Mouse (Mus musculus) CH12.LX (cell line): Measurements from ENCODE around the gene Adarb1. TPM values are rescaled to one million over a fixed set of nuclear protein-coding genes. Genes with fewer than 3 reads are reported as not detected.

Experiments used
- DNase-seq: peaks from one replicate; pipeline ENCODE4 v3.0.0-alpha.2; 2013; ENCODE audit errors: extremely low read depth
- H3K27ac ChIP-seq: 2 replicates; pipeline ENCODE4 v1.5.1; 2012; ENCODE audit warnings: low read depth, mild to moderate bottlenecking, control low read depth, moderate library complexity; ENCODE audit not compliant: insufficient read depth
- H3K27me3 ChIP-seq: replicated peaks from 2 replicates; pipeline ENCODE3; 2012; ENCODE audit warnings: inconsistent platforms
- H3K36me3 ChIP-seq, 2 experiments: replicated peaks in 1 of 2; 2 replicates each; pipeline versions ENCODE3 to v1.6.1; 2012; ENCODE audit warnings: inconsistent platforms in 1 of 2, low read length in 1 of 2, mild to moderate bottlenecking in 1 of 2, mixed read lengths in 1 of 2, moderate library complexity in 1 of 2; ENCODE audit not compliant: control insufficient read depth in 1 of 2, insufficient read depth in 1 of 2
- H3K4me1 ChIP-seq, 2 experiments: 2 replicates each; pipeline ENCODE4 v1.6.1; 2012; ENCODE audit warnings: inconsistent platforms in 1 of 2, moderate library complexity in 1 of 2; ENCODE audit not compliant: insufficient read depth in 2 of 2, control insufficient read depth in 1 of 2
- H3K4me2 ChIP-seq: 2 replicates; pipeline ENCODE4 v1.6.1; 2012; ENCODE audit warnings: low read depth, mild to moderate bottlenecking, control low read depth; ENCODE audit not compliant: poor library complexity, insufficient read depth, severe bottlenecking
- H3K4me3 ChIP-seq, 3 experiments: fragments of 150-350 bp in 1 of 3; sonication (generic) in 1 of 3; replicated peaks in 1 of 3; 2 replicates each; pipeline versions ENCODE3 to v1.5.1; 2011 to 2012; ENCODE audit warnings: low read depth in 2 of 3, low read length in 2 of 3, mild to moderate bottlenecking in 2 of 3, moderate library complexity in 2 of 3, control low read depth in 1 of 3, improper control_type of control experiment in 1 of 3, inconsistent platforms in 1 of 3, mixed read lengths in 1 of 3; ENCODE audit not compliant: poor library complexity in 1 of 3
- H3K79me2 ChIP-seq: replicated peaks from 2 replicates; pipeline ENCODE4 v1.6.1; 2012; ENCODE audit warnings: mild to moderate bottlenecking, moderate library complexity; ENCODE audit not compliant: control insufficient read depth, poor library complexity, insufficient read depth, severe bottlenecking; ENCODE audit errors: extremely low read depth
- H3K9ac ChIP-seq: 2 replicates; pipeline ENCODE4 v1.6.1; 2012; ENCODE audit warnings: low read depth, mild to moderate bottlenecking, control low read depth, moderate library complexity; ENCODE audit not compliant: insufficient read depth
- H3K9me3 ChIP-seq: replicated peaks from 2 replicates; pipeline ENCODE3; 2012; ENCODE audit warnings: low read length, inconsistent platforms, mixed read lengths
- CHD1 ChIP-seq: IDR thresholded peaks from 2 replicates; pipeline ENCODE4 v1.6.1; 2012; ENCODE audit warnings: low read depth, low read length, improper control_type of control experiment, inconsistent platforms
- CTCF ChIP-seq, 2 experiments: IDR thresholded peaks in 1 of 2; conservative IDR thresholded peaks in 1 of 2; 2 replicates each; pipeline ENCODE4 v1.5.1; 2011 to 2012; ENCODE audit warnings: low read depth in 2 of 2, low read length in 2 of 2, improper control_type of control experiment in 1 of 2, inconsistent platforms in 1 of 2, mild to moderate bottlenecking in 1 of 2, moderate library complexity in 1 of 2
- EP300 ChIP-seq: IDR thresholded peaks from 2 replicates; pipeline ENCODE4 v1.6.1; 2011; ENCODE audit warnings: low read length, improper control_type of control experiment
- ETS1 ChIP-seq: conservative IDR thresholded peaks from 2 replicates; pipeline ENCODE4 v1.6.1; 2012; ENCODE audit warnings: low read depth, mild to moderate bottlenecking, inconsistent platforms, low read length, improper control_type of control experiment, moderate library complexity
- GABPA ChIP-seq: IDR thresholded peaks from 2 replicates; pipeline ENCODE4 v1.6.1; 2012; ENCODE audit warnings: low read depth, low read length, improper control_type of control experiment, inconsistent platforms; ENCODE audit not compliant: insufficient replicate concordance
- JUN ChIP-seq: IDR thresholded peaks from 2 replicates; pipeline ENCODE4 v1.6.1; 2011; ENCODE audit warnings: low read depth, mild to moderate bottlenecking, low read length, improper control_type of control experiment, moderate library complexity; ENCODE audit not compliant: insufficient read depth
- JUND ChIP-seq: conservative IDR thresholded peaks from 2 replicates; pipeline ENCODE4 v1.6.1; 2011; ENCODE audit warnings: low read depth, low read length, improper control_type of control experiment
- KAT2A ChIP-seq: IDR thresholded peaks from 2 replicates; pipeline ENCODE4 v1.6.1; 2012; ENCODE audit warnings: low read length, improper control_type of control experiment, inconsistent platforms; ENCODE audit not compliant: insufficient replicate concordance
- MAX ChIP-seq: IDR thresholded peaks from 2 replicates; pipeline ENCODE4 v1.6.1; 2011; ENCODE audit warnings: low read length, improper control_type of control experiment
- MYC ChIP-seq: IDR thresholded peaks from 2 replicates; pipeline ENCODE4 v1.6.1; 2011; ENCODE audit warnings: low read depth, mild to moderate bottlenecking, improper control_type of control experiment, low read length
- PAX5 ChIP-seq: IDR thresholded peaks from 2 replicates; pipeline ENCODE4 v1.6.1; 2012; ENCODE audit warnings: low read length, inconsistent platforms, mixed read lengths
- POLR2A ChIP-seq: IDR thresholded peaks from 2 replicates; pipeline ENCODE4 v1.6.1; 2011; ENCODE audit warnings: low read depth, mild to moderate bottlenecking, improper control_type of control experiment, low read length
- POLR2AphosphoS2 ChIP-seq: IDR thresholded peaks from 2 replicates; pipeline ENCODE4 v1.6.1; 2011; ENCODE audit warnings: low read depth, low read length, improper control_type of control experiment
- RAD21 ChIP-seq: IDR thresholded peaks from 2 replicates; pipeline ENCODE4 v1.6.1; 2011; ENCODE audit warnings: low read depth, mild to moderate bottlenecking, low read length, improper control_type of control experiment, moderate library complexity
- RCOR1 ChIP-seq: conservative IDR thresholded peaks from 2 replicates; pipeline ENCODE4 v1.6.1; 2012; ENCODE audit warnings: low read depth, mild to moderate bottlenecking, inconsistent platforms, low read length, improper control_type of control experiment
- SIN3A ChIP-seq: IDR thresholded peaks from 2 replicates; pipeline ENCODE4 v1.6.1; 2012; ENCODE audit warnings: low read length, improper control_type of control experiment, inconsistent platforms
- SMC3 ChIP-seq: IDR thresholded peaks from 2 replicates; pipeline ENCODE4 v1.6.1; 2011; ENCODE audit warnings: low read depth, low read length, improper control_type of control experiment
- TCF12 ChIP-seq: IDR thresholded peaks from 2 replicates; pipeline ENCODE4 v1.6.1; 2014; ENCODE audit warnings: low read depth, mild to moderate bottlenecking, inconsistent platforms, low read length, improper control_type of control experiment
- USF2 ChIP-seq: conservative IDR thresholded peaks from 2 replicates; pipeline ENCODE4 v1.6.1; 2011; ENCODE audit warnings: low read depth, low read length, improper control_type of control experiment
- ZC3H11A ChIP-seq: IDR thresholded peaks from 2 replicates; pipeline ENCODE4 v1.6.1; 2012; ENCODE audit warnings: low read depth, mild to moderate bottlenecking, inconsistent platforms, low read length, improper control_type of control experiment
- ZKSCAN1 ChIP-seq: IDR thresholded peaks from 2 replicates; pipeline ENCODE4 v1.6.1; 2012; ENCODE audit warnings: low read depth, inconsistent platforms, low read length, improper control_type of control experiment, borderline replicate concordance
- ZMIZ1 ChIP-seq: IDR thresholded peaks from 2 replicates; pipeline ENCODE4 v1.6.1; 2012; ENCODE audit warnings: low read depth, mild to moderate bottlenecking, inconsistent platforms, low read length, improper control_type of control experiment
- ZNF384 ChIP-seq: IDR thresholded peaks from 2 replicates; pipeline ENCODE4 v1.6.1; 2012; ENCODE audit warnings: low read depth, low read length, improper control_type of control experiment, inconsistent platforms
- dilution Hi-C: fragments of 300-500 bp; cut with MboI; formaldehyde crosslinking; loops from 2 replicates; pipeline ENCODE4 v1.14.3; 2020; ENCODE audit warnings: low sequenced_read_pairs; ENCODE audit not compliant: extremely low pct_unique_long_range_greater_than_20kb, extremely low pct_ligation_motif_present
- in situ Hi-C: fragments of 300-500 bp; cut with MboI; formaldehyde crosslinking; loops from 3 replicates; pipeline ENCODE4 v1.14.3; 2019; ENCODE audit warnings: low sequenced_read_pairs, low pct_ligation_motif_present, low pct_unique_long_range_greater_than_20kb, mixed read lengths
- polyA plus RNA-seq: library from polyadenylated mRNA; unstranded; fragments of >175 nt; gene quantifications from 2 replicates; pipeline ENCODE4 v1.2.1, GENCODE M21; 2012; ENCODE audit warnings: low read depth; ENCODE audit not compliant: insufficient read length
- total RNA-seq, 2 experiments: library from RNA; depleted of rRNA; stranded (reverse); fragments of 300-350 nt in 1 of 2; fragments of >200 nt in 1 of 2; gene quantifications; 2 replicates each; pipeline ENCODE4 v1.2.3; 2012 to 2014

Adarb1 gene
- total and polyA plus RNA-seq, 3 experiments: 1.7 to 3.5 (median 2.4) TPM

DNA sequence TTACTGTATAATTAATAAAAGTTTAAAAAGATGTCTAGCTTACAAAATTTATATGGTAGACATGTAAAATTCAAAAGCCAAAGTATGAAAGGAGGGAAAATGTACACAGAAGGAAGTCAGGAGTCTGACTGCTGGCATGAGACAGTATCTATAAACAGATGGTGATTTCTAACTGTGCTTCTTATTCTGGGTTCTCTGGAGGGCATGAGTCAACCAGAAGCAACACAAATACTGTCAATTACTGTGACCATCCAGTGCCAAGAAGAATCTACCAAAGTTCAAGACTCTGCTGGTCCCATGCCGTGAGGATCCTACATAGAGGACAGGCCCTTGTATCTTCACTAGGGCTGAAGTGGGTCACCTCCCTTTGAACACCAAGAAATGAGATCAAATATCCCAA, 43.1 kb downstream of the Adarb1 start:
- Histone ChIP-seq H3K79me2 (no peaks in the 10 kb centered on the region), H3K27me3 (no peaks in the 10 kb centered on the region), H3K36me3 (no peaks in the 10 kb centered on the region), H3K9me3 (no peaks in the 10 kb centered on the region), H3K4me3 (no peak overlapping the region)
- in situ Hi-C loops: no loop called here
- TF ChIP-seq MAX (no peak), CHD1 (no peak), ZNF384 (no peak), TCF12 (no peak), MYC (no peak), JUND (no peak), EP300 (no peak), POLR2A (no peak), SIN3A (no peak), CTCF (conservative IDR thresholded peaks at IDR 0.05 in 1 of 2, IDR thresholded peaks at IDR 0.05 in 1 of 2; ENCODE audit: low read depth in 2 of 2, low read length in 2 of 2) (no peak), ZC3H11A (no peak), ETS1 (no peak), GABPA (no peak), ZMIZ1 (no peak), RCOR1 (no peak), POLR2AphosphoS2 (no peak)
- TF ChIP-seq, all 38 proteins: peak for 0
- Histone ChIP-seq H3K4me2 (no peak overlapping the region), H3K9ac (no peak overlapping the region), H3K4me1 (peaks cover 0 to 6% of the 10 kb centered on the region in 2 experiments; a peak in 1 of 4 replicates), H3K27ac (no peak overlapping the region)
- dilution Hi-C loops: no loop called here
- DNase-seq: no peak

DNA sequence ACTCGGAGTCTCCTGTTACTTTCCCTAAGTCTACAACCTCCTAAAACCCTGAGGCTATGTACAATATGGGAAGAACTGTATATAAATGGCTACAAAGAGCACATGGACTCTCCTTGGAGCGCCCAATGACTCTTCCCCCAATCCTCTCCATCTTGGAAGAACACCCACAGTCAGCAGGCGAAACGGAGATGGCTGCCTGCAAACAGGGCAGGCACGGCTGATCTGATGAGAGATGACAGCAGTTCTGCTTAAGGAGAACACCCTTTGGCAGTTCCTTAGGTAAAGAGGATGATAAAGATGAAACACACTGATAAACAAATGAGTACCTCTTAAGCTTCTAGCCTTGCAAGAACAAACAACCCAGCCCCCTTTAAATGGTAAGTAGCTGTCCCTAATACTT, 43.7 kb downstream of the Adarb1 start:
- Histone ChIP-seq H3K36me3 (no peaks in the 10 kb centered on the region), H3K4me2 (no peak overlapping the region), H3K79me2 (no peaks in the 10 kb centered on the region), H3K9ac (no peak overlapping the region), H3K27ac (no peak overlapping the region), H3K9me3 (no peaks in the 10 kb centered on the region), H3K4me1 (peaks cover 0 to 6% of the 10 kb centered on the region in 2 experiments; a peak in 1 of 4 replicates), H3K4me3 (no peak overlapping the region), H3K27me3 (no peaks in the 10 kb centered on the region)
- no peak for DNase-seq
- in situ Hi-C loops: no loop called here
- TF ChIP-seq MAX: no peak
- no peak for TF ChIP-seq RAD21
- no peak for TF ChIP-seq SMC3
- TF ChIP-seq ZMIZ1: no peak
- no peak for TF ChIP-seq ETS1
- no peak for TF ChIP-seq KAT2A
- no peak for TF ChIP-seq ZNF384
- no peak for TF ChIP-seq PAX5
- no peak for TF ChIP-seq POLR2AphosphoS2
- no peak for TF ChIP-seq JUN
- TF ChIP-seq USF2: no peak
- TF ChIP-seq ZKSCAN1: no peak
- dilution Hi-C loops: no loop called here
